Mouse (Mus musculus): Measurements from ENCODE around the gene Smarcc1.

DNA sequence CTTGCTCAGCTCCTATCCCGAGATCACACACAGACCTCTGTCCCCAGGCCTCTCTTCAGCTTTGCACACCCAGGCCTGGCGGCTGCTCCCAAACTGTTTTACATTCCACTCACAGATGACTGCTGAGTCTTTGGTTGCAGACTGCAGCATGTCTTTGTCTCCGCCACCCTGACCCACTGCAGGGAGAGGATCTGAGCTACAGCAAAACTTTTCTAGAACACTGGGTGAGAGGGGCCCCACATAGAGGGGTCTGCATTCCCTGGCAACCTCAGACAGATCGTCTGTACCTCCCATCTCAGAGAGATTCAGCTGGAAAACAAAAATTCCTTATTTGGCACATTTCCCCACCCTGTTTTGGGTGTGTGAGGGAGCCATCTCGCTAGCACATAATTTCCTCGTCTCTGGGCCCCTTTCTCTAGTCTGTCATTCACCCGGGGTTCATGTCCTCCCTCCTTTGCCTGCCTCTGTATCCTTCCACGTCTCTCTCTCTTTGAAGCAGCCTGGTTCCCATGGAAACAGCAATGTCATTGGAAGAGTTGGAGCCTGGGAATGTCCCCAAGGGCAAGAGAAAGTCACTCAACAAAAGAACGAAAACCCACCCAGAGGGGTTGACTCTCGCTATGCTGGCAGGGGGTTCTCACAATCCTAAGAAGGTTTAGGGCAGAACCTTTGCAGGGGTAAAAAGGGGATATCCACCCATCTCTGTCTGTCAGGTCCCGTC, 132.5 kb downstream of the Smarcc1 start:
- TF ChIP-seq CTCF (IDR thresholded peaks at IDR 0.05) (no peak), EP300 (IDR thresholded peaks at IDR 0.05) (no peak)

All from lung, postnatal 0 days (tissue).